Mouse (Mus musculus): ENCODE results near the gene Setd3.

DNA sequence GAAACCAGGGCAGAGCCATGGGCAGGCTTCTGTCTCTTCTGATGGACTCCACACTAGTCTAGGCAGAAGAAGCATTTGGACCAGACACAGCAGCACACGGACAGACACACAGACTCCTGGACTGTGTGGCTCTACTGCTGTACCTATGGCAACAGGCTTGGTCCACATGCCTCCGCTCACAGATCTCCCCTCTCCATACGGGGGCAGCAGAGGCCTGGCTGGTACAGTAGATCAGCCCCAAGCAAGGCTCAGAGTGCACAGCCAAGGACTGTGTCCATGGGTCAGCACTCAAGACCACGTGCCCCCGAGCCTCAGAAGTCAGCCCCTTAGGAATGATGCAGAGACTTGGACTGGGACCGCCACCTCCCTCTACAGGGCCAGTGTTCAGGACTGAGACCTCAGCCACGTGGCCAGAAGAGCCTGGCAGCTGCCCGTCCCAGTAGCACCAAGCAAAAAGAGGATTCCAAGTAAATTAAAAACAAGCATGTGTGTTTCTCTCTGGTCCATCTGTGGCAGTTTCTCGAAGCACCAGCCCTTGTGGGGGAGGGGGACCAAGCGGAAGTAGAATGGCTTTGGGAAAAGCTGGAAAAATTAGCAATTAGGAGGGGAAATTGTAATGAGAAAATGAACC lies 100.9 kb downstream of the Setd3 start:
- TF ChIP-seq CTCF (IDR thresholded peaks at IDR 0.05; ENCODE audit: low read depth) (peak; percentile 31; the same call in 1 of the 2 replicates), EP300 (IDR thresholded peaks at IDR 0.05; ENCODE audit: low read depth) (no peak)
